Mouse (Mus musculus): ENCODE measurements around the gene Cdc14b.

GRCm38 (mm10) chr13:64198310-64198709, 76.8 kb downstream of the Cdc14b start:
- TF ChIP-seq POLR2A (IDR thresholded peaks at IDR 0.05; ENCODE audit: insufficient read length, low read depth) (no peak), MYOG (IDR thresholded peaks at IDR 0.05; ENCODE audit: control insufficient read depth in 1 of 3, insufficient read depth in 1 of 3, insufficient read length in 2 of 3, low read depth in 2 of 3) (no peak), TCF12 (IDR thresholded peaks at IDR 0.05; ENCODE audit: insufficient read depth, poor library complexity, severe bottlenecking) (no peak), MAX (IDR thresholded peaks at IDR 0.05; ENCODE audit: low read depth) (no peak), E2F4 (IDR thresholded peaks at IDR 0.05; ENCODE audit: insufficient read depth) (no peak), REST (IDR thresholded peaks at IDR 0.05; ENCODE audit: insufficient read depth, insufficient read length) (no peak), USF1 (IDR thresholded peaks at IDR 0.05; ENCODE audit: low read depth) (no peak)
